Mouse (Mus musculus): ENCODE data around the gene Jph4. TPM values are rescaled to one million over a fixed set of nuclear protein-coding genes. Genes with fewer than 3 reads are reported as not detected.

Jph4 gene
- total RNA-seq, 1 experiment from 2014 or later: 6.6 TPM

DNA sequence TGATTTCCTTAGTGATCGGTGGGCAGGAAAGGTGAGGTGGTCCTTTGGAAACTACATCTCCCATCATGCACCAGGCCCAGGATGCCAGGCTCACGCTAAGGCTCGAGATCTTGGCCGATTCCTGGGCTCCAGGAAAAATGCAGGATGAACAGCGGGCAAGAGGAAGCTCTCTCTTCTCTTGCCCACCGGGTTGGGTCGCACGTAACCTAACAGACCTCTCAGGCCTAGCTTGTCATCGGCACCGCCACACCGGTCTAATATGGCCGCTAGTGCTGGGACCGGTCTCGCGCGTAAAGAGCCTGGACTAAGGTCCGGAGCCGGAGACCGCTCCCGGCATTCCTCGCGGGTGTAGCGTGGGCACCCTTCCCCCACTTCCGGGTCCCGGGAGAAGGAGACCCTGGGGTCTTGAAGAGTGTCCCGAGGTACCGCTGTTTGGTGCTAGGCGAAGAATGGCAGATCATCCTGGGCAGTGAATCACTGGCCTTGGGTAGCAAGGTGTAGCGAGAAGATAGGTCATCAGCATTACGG, 22.0 kb downstream of the Jph4 start, which contains the start of gene Thtpa:
Gene Thtpa, plus strand, starts transcription at position 81 of the 528 bp plus-strand sequence.
- peak; percentile 82 for DNase-seq

DNA sequence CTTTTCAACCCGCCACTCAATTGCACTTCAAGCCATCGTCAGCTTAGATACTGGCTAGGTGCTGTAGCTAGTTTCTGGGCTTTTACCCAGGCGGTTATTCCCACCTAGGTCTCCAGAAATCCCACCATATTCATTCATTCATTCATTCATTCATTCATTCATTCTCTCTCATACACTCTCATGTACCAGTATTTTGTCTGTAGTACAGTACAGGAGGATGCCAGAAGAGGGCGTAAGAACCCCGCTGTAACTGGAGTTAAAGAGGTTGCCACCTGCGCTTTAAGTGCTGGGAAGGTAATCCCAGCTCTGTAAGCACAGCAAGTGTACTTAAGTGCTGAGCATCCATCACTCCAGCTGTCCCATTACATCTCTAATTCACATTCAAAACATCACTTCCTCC, 22.8 kb downstream of the Jph4 start:
- DNase-seq: no peak

DNA sequence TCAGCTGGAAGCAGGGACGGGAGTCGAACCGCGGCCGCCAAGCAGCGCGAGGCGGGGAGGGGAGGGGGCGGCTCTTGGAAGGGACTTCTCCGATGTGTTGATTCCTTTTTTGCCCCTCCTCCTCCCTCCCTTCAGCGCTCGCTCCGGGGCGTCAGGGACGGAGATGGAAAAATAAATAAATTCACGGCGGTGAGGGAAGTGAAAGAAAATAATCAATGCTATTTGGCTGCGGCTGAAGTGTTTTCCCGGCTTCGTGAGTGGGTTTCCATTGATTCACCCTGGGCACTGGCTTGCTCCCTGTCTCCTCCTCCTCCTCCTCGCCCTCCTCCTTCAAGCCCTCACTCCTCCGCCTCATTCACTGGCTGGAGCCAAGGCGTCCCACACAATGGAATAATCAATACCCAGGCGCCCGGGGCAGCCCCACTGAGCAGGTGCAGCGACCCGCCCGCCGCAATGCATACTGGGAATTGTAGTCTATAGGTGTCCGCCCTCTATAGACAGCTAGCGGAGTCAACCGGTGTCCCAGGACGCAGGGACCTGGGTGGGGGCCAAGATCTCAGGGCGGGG, 24.6 kb downstream of the Jph4 start, which contains the start of gene Zfhx2:
Gene Zfhx2, minus strand, starts transcription at position 314 of the 567 bp plus-strand sequence.
- peak; percentile 93 for DNase-seq

DNA sequence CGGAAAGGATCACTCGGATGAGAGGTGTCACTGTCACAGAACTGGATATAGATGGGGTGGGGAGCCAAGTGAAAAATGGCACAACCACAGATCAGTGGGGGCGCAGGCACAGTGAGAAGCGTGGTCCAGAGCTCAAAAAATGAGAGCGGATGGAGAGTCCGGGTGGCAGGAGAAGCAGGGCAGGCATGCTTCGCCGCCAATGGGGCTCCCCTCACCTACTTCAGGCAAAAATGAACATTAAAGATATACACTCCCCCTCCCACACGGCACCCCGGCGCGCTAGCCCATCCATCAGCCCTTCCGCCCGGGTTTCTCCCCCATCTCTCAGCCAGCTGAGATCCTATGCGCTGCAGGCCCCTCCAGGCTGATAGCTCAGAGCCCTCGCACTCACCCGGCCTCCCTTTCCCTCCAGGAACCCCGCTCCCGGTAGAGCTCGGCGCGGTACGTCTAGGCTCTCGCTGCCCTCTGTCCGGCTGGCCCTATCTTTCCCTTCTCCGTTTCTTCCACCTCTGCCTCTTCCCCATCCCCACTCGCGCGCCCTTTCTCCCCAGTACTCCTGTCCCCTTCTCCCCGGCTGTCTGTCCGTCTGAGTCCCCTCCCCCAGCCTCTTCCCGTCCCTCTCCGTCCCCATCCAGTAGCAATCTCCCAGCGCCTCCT, 25.4 kb downstream of the Jph4 start:
- DNase-seq: no peak

DNA sequence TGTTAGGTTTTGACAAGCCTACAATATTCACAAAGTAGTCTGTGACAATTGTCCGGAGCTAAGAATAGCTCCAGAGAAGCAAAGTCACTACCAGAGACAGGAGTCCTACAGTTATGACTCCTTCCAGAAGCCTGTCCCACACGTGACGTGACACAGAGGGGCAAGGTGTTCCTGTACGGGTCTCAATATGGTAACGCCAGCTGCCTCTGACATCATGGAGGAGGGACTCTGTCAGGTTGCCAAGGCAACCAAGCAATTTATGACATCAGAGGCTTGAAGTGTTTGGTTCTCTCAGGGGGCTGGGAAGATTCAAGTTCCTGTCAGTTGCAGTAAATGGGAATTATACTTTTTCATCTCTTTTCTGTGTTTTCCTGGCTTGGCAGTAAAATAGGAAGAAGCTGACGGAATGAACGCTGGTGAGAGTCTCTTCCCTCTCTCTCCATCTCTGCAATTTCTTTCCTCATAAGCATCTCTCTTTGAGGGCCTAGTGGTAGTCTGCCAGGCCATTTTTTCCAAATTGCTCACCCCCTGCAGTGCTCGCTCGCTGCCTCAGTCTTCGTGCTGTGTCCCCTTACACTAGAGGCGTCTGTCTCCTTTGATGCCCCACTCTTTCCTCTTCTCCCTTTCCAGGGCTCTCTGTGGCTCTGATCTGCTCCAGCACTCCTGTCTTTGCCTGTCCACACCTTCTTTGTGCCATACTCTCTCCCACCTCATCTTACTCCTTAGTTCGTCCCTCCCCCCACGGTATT, 27.4 kb downstream of the Jph4 start:
- DNase-seq: no peak

DNA sequence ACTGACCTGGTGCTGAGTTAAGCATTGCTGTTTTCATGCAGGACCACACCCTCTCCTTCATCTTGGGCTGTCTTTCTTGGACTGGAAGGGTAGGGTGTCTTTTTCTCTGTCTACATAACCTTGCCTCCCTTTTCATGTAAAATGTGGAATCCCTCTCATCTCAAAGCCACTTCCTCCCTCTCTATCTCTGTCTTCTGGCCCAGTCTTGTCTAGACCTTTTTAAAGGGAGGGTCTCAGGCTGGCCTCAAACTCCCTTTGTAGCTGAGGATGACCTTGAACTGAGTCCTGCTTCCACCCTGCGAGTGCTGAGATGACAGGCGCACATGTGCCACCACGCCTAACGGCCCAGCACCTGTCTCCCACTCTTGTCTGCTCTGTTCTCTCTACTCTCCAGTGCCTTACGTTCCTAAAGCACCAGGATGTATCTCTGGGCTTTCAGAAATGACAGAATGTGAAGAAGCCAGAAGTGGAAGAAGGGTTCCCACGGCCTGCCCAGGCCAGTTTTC, 30.7 kb downstream of the Jph4 start:
- no peak for DNase-seq

DNA sequence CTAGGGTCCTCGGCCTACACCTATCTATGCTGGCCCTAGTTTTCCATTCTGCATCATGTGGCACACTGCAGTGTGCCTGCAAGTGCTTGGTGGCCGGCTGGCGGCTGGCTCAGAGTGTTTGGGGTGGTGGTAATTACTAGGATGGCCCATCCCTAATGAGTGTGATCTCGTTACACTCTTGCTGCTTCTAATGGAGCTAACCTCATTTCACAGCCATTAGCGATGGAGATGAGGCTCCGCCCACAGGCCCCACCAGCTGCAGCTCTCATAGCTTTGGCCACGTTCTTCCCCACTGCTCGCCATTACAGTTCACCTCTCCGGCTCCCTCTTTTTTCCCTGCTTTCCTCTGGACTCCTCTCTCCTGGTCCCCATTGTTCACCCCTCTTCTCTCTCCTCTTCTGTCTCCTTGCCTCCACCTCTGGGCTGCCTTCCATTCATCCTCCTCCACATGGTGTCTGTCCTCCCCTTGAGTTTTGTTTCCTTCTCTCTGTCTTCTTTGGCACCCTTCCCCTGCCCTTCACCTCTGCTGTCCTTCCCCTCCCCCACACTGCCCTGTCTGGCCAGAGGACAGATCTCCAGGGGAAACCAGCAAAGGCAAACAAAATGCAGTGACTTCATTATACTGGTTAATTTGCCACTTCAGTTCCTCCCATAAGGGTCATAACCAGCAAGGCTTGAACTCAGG, 31.3 kb downstream of the Jph4 start:
- DNase-seq: no peak

DNA sequence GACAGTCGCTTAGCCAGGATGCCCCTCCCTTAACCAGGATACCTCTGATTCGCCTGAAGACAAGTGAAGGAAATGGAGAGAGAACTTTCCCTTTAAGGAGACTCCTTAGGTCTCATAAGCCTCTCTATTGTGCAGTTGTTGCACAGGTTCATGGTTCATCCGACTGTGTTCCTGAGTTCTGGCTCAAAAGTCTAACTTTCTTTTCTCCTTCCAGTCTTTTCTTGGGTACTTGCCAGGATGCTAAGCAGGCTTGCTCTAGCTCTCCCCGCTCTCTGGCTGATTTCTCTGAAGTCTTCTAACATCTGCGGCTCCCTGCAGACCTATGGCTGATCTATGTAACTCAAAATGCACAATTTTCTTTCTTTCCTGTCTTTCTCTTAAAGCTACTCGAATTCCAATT, 33.3 kb downstream of the Jph4 start:
- no peak for DNase-seq

DNA sequence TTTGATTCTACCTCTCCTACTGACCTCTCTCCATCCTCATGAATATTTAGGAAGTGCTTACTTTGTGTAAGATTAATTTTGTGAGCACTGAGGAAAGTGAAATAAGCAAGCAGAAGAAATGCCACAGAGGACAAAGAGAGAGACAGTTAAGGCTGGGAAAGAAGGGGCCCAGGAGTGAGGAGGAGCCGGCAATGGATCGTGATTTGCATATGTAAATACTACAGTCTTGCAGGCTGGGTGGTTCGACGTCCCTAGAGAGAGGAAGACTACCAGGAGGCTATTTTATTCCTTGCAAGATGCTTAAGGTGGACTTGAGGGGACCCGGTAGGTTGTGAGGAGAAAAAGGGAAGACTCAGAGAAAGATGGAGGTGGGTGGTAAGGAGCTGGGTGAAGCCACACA, 35.6 kb downstream of the Jph4 start:
- DNase-seq: no peak

DNA sequence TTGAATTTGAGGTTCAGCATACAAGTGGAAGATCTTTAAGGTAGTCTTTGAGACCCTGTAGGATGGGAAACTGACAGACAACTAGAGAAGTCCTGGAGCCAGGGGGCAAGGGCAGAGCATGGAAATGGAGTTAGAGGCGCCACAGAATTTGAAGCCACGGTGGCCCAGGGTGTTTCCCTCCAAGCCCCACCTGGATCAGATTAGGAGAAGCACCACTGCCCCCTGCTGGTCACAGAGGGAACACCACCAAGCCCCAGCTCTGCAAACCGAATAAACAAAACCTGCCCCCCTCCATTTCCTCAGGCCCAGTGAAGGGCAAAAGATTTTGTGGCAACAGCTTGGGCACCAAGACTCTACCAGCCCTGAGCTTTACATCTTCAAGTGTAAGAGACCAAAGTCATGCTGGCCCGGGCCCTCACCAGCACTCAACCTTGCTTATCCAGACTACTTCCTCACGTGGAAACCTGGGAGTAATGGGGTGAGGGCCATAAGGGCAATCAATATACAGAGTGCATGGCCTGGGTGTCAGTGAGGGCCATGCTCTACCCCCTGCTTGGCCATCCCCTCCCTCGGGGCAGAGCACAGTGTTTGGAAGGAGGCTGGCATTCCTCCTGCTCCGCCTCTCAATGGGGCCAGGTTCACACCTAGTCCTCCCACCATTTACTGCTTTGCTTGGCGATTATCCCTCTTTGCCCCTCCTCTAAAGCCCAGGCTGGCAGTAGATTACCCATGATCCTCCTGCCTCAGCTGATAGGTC, 37.3 kb downstream of the Jph4 start:
- peak; percentile 71 for DNase-seq

DNA sequence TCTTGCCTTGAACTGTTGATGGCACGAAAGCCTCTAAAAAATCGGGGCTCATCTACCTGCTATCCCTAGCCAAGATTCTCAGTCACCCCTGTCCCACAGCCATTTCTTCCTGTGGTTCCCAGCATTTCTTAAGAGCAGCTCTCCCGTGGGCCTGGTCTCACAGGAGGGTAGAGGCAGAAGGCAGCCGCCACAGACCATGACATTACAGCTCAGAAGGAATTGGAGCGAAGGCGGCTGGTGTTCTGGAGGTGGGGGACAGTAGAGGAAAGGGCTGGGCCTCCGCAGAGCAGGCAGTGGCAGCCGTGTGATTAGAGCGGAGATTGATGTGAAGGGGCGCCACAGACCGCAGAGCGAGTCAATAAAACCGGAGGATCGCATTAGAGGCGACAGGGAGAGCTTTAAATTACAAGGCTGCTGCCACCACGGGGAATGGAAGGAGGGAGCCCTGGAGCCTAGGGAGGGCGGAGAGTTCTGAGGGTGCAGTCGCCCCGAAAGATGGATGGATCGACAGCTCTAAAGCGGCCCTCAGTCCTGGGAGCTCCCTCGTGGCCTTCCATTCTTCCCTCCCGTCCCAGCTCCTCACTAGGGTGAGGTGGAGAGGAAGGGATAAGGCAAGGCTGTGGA, 38.3 kb downstream of the Jph4 start:
- no peak for DNase-seq

DNA sequence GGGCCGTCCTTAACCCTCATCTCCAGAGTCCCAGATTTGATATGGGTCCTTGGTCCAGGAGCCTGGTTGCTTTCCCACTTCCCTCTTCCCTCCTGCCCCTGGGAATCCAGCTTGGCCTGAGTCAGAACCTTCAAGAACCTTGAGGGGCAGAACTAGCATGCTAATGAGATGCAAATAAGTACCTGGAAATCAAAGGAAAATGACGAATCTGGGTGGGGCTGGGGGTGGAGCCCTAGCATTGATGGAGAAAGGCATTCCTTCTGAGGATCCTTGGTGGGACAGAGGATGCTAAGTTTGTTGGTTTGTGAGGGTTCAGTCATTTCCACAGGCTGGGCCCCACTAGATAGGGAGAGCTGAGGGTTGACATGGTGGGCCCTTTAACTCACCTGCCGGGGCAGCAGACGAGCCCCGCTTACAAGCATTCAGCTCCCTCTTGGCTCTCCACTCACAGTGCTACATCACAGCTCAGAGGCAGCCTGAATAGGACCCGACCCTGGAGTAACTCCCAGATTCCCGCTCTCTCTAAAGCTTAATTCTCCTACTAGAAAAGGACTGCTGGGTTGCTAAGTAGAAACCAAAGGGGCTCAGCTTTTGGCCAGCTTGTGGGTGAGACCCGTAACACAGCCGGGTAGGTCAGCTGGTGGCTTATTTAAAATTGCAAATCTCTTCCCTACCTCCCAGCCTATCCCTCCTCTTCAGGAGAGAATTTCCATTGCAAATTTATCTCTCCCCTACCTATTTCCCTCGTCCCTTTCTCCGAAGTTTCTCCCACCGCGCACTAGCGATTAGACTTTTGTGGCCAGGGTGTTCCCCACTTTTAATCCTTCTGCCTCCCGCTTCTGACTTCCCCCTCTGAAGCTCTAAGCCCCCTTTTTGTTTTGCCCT, 39.0 kb downstream of the Jph4 start:
- no peak for DNase-seq

DNA sequence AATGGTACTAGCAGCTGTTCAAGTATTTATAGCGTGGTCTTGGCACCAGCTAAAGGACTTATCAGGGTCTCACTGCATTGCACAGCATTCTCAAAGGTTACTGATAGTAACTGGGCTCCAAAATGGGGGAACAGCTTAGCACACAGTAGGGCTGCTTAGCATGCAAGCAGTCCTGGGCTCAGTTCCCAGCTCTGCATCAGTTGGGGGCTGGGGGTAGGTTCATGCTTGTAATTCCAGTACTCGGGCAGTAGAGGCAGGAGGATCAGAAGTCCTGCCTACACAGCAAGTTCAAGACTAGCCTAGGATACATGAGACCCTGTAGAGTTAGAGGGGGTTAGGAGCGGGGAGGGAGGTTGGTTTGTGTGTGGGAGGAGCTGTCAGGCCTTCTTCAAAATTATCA, 39.8 kb downstream of the Jph4 start:
- DNase-seq: no peak

DNA sequence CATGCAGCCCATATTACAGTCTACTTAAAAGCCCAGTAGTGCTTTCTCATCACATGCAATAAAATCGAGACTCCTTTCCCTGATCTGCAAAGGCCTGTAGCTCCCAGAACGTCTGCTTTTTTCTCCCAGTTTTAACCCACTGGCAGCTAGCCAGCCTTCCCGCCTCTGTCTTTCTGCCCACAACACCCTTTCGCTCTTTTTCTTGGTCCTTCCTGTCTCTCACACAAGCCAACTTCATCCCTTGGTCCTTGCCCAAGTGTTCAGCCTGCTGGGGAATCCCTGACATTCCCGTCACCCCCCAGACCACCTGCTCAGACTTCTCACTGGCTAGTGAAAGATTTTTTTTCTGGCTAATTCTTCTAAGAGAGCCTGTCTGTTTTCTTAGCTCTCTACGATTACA, 40.5 kb downstream of the Jph4 start:
- DNase-seq: no peak

DNA sequence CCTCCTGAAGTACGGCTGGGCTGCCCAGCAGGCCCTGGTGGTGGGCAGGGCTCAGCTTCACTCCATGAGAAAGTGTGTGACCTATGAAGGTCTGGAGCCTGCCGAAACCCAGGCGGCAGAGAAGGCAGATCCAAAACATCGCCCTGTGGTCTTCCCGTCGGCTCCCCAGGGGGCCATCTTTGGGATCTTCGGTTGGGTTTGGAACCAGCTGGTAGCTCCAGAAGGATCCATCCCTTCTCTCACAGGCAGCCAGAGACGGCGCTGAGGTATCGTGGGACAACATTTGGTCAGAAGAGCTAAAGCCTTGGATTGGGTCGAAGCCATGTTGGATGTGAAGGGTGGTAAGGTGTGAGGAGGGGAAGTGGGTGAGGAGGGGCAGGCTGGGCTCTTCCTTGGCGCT, 42.3 kb downstream of the Jph4 start:
- DNase-seq: no peak

DNA sequence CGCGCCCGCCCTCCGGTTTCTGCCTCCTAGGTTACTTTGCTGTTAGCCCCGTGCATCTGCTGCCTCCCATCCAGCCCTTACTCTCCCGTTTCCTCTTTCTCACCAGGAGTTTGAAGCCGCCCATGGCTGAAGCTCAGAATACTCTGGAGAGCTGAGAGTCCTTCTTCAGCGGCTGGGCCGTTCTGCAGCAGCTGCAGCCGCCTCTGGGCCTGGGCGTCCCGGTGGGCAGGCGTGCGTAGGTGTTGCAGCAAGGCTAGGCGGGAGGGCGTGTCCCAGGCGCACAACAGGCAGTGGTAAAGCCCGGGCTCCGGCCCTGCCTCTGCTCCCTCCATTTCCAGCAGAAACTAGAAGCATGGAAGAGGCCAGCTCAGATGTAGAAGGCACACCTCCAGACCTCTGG, 45.0 kb downstream of the Jph4 start:
- no peak for DNase-seq

DNA sequence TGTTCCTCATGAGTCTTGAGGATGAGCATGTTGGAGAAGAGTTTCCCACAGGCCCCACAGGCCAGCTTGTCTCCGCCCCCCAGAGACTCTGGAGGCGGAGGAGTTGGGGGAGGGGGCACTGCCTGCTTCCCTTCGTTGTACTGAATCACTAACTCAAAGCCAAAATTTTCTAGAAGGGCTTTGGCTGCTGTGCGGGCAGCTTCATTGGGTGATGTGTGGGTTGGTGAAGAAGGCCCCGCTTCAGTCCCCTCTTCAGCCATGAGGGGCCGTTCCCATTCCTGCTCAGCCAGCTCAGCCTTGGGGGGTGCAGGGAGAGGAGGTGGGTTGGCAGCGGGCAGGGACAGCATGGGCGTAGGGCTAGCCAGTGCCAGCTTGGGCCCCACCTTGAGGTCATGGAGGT, 50.7 kb downstream of the Jph4 start:
- DNase-seq: no peak

DNA sequence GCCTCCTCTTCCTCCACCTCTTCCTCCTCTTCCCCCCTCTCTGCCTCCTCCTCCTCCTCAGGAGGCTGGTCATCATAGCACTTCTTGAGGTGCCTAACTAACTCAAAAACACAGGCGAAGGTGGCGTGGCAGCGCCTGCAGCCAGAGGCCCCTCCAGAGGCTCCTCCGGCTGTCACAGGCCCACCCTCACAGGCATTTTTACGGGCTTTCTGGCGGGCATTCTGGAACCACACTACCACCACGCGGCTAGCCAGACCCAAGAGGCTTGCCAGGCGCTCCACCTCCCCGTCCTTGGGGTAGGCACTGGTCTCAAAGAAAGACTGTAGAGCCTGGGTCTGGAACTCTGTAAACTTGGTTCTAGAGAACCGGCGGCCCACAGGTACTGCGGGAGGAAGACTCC, 51.3 kb downstream of the Jph4 start:
- no peak for DNase-seq

DNA sequence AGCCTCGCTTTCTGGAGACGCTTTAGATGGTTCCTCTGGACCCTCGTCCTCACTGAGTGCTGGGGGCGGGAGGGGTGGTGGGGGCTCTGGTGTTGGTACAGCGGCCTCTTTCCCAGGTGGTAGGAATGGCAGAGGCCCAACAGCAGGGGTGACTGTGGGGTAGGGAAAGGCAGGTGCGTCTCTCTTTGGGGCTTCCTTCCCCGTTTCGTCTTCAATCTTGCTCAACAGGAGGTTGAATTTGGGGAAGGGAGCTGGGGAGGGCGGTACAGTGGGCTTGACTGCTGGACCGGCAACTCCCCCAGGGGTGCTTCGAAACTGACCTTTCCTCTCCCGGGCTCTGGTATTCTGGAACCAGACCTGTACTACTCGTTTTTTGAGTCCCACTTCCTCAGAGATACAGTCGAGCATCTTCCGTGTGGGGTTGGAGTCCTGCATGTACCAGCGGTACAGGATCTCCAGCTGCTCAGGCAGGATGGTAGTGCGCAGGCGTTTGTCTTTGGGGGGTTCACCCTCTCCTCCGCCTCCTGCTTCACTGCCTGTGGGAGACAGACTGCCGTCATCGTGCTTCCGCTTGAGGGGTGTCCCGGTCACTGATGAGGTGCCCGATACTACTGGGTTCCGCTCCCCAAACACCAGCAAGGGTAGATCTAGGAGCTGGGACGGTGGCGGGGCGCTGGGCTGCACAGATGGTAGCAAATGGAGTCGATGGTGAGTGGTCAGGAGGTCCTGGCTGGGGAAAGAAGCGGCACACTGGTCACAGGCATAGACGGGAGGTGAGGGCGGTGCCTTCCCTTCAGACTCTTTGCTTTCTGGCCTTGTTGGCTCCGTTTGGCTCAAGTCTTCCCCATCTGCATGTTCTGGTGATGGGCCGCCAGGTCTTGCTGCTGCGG, 52.0 kb downstream of the Jph4 start:
- no peak for DNase-seq

Measured in adrenal gland, postnatal 25 days (tissue).